Mouse (Mus musculus): Measurements from ENCODE around the gene Tubgcp6. TPM values are rescaled to one million over a fixed set of nuclear protein-coding genes. Genes with fewer than 3 reads are reported as not detected.
A peak's percentile ranks its signal among the peaks of the same experiment; 100 is the strongest.

Gene Tubgcp6
- polyA plus RNA-seq, 1 experiment from 2014 or later = 15.6 TPM

GRCm38 (mm10) chr15:89130245-89130644, 7.3 kb upstream of the Tubgcp6 start:
- H3K27me3 ChIP-seq (ENCODE audit: control insufficient read depth, insufficient read depth, low read length) = no peaks in the 10 kb centered on the region
- H3K4me3 ChIP-seq (ENCODE audit: low read depth, low read length) = no peak overlapping the region
- no peaks in the 10 kb centered on the region for H3K9me3 ChIP-seq (replicated peaks; ENCODE audit: control insufficient read depth, low read length)
- peaks cover 3% of the 10 kb centered on the region; the same call in 1 of the 2 replicates for H3K4me1 ChIP-seq (ENCODE audit: control insufficient read depth, insufficient read depth, low read length)
- H3K4me2 ChIP-seq (ENCODE audit: low read depth, low read length) = no peak overlapping the region
- no peaks in the 10 kb centered on the region for H3K36me3 ChIP-seq (replicated peaks; ENCODE audit: control insufficient read depth, insufficient read depth, low read depth, low read length)
- no peak for ATAC-seq (replicated peaks; ENCODE audit: insufficient number of reproducible peaks, low FRiP score, low TSS enrichment, low read depth)
- no peak for DNase-seq (ENCODE audit: low spot score)
- no peak overlapping the region for H3K27ac ChIP-seq (replicated peaks; ENCODE audit: low read depth, low read length)
- no peak overlapping the region for H3K9ac ChIP-seq (replicated peaks; ENCODE audit: low read length)

GRCm38 (mm10) chr15:89128382-89129350, 5.8 kb upstream of the Tubgcp6 start, which contains the start of gene Hdac10:
Hdac10 (minus strand) TSS chr15:89128700.
- H3K36me3 ChIP-seq (replicated peaks; ENCODE audit: control insufficient read depth, insufficient read depth, low read depth, low read length) = no peaks in the 10 kb centered on the region
- H3K4me3 ChIP-seq (ENCODE audit: low read depth, low read length) = peak within 1 kb of the TSS; percentile 52
- peak within 1 kb of the TSS; percentile 72 for H3K9ac ChIP-seq (replicated peaks; ENCODE audit: low read length)
- H3K4me2 ChIP-seq (ENCODE audit: low read depth, low read length) = peak within 1 kb of the TSS; percentile 72
- ATAC-seq (replicated peaks; ENCODE audit: insufficient number of reproducible peaks, low FRiP score, low TSS enrichment, low read depth) (peak; percentile 82), DNase-seq (ENCODE audit: low spot score) (peak; percentile 88)
- peaks cover 3% of the 10 kb centered on the region for H3K4me1 ChIP-seq (ENCODE audit: control insufficient read depth, insufficient read depth, low read length)
- H3K27ac ChIP-seq (replicated peaks; ENCODE audit: low read depth, low read length) = peak within 1 kb of the TSS; percentile 43; the same call in 1 of the 2 replicates
- no peaks in the 10 kb centered on the region for H3K27me3 ChIP-seq (ENCODE audit: control insufficient read depth, insufficient read depth, low read length)
- no peaks in the 10 kb centered on the region for H3K9me3 ChIP-seq (replicated peaks; ENCODE audit: control insufficient read depth, low read length)
- 3% methylated on average over 36 of the region's 36 CpGs for WGBS

GRCm38 (mm10) chr15:89127364-89127940, 4.5 kb upstream of the Tubgcp6 start:
- peak overlapping the region; percentile 72 for H3K9ac ChIP-seq (replicated peaks; ENCODE audit: low read length)
- ATAC-seq (replicated peaks; ENCODE audit: insufficient number of reproducible peaks, low FRiP score, low TSS enrichment, low read depth) = no peak

DNA sequence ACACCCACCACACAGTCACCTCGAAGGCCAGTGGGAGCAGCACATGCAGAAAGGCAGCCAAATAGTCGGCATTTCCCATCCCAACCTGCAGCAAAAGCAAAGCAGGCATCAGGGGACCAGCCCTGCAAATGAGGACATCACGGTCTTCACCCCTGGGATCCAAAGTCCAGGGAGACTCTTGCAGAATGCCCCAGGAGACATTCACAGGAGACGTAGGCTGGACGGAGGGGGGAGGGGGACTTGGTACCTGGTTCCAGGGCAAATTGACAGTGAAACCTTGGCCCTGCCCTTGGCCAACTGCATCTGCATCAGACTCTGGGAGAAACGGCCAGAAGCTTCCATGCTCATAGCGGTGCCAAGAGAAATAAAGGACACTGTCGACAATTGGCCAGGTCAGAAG, 3.7 kb upstream of the Tubgcp6 start:
- 88% methylated on average over 8 of the region's 8 CpGs for WGBS
- DNase-seq (ENCODE audit: low spot score) = no peak
- H3K9me3 ChIP-seq (replicated peaks; ENCODE audit: control insufficient read depth, low read length) = no peaks in the 10 kb centered on the region

More at GRCm38 (mm10) chr15:89127364-89127940, 4.5 kb upstream of the Tubgcp6 start:
- Histone ChIP-seq H3K4me3 (ENCODE audit: low read depth, low read length) (0 out of 2 replicates have a peak overlapping the region, but pooled peaks have one; percentile 52), H3K27me3 (ENCODE audit: control insufficient read depth, insufficient read depth, low read length) (no peaks in the 10 kb centered on the region), H3K27ac (replicated peaks; ENCODE audit: low read depth, low read length) (no peak overlapping the region), H3K4me2 (ENCODE audit: low read depth, low read length) (peak overlapping the region; percentile 72), H3K9me3 (replicated peaks; ENCODE audit: control insufficient read depth, low read length) (no peaks in the 10 kb centered on the region), H3K4me1 (ENCODE audit: control insufficient read depth, insufficient read depth, low read length) (peaks cover 6% of the 10 kb centered on the region), H3K36me3 (replicated peaks; ENCODE audit: control insufficient read depth, insufficient read depth, low read depth, low read length) (no peaks in the 10 kb centered on the region)
- 82% methylated on average over 8 of the region's 8 CpGs for WGBS
- DNase-seq (ENCODE audit: low spot score) = no peak

GRCm38 (mm10) chr15:89125351-89125750, 2.4 kb upstream of the Tubgcp6 start:
- DNase-seq (ENCODE audit: low spot score) (no peak), ATAC-seq (replicated peaks; ENCODE audit: insufficient number of reproducible peaks, low FRiP score, low TSS enrichment, low read depth) (no peak)

More for the DNA sequence above, 3.7 kb upstream of the Tubgcp6 start:
- Histone ChIP-seq H3K4me2 (ENCODE audit: low read depth, low read length) (no peak overlapping the region), H3K4me3 (ENCODE audit: low read depth, low read length) (no peak overlapping the region), H3K36me3 (replicated peaks; ENCODE audit: control insufficient read depth, insufficient read depth, low read depth, low read length) (no peaks in the 10 kb centered on the region), H3K27ac (replicated peaks; ENCODE audit: low read depth, low read length) (no peak overlapping the region), H3K27me3 (ENCODE audit: control insufficient read depth, insufficient read depth, low read length) (no peaks in the 10 kb centered on the region), H3K4me1 (ENCODE audit: control insufficient read depth, insufficient read depth, low read length) (peaks cover 11% of the 10 kb centered on the region), H3K9ac (replicated peaks; ENCODE audit: low read length) (no peak overlapping the region)
- ATAC-seq (replicated peaks; ENCODE audit: insufficient number of reproducible peaks, low FRiP score, low TSS enrichment, low read depth) = no peak

GRCm38 (mm10) chr15:89124312-89124711, 1.4 kb upstream of the Tubgcp6 start:
- peaks cover 13% of the 10 kb centered on the region for H3K4me1 ChIP-seq (ENCODE audit: control insufficient read depth, insufficient read depth, low read length)
- H3K4me3 ChIP-seq (ENCODE audit: low read depth, low read length) = no peak overlapping the region
- H3K9me3 ChIP-seq (replicated peaks; ENCODE audit: control insufficient read depth, low read length) = no peaks in the 10 kb centered on the region
- 92% methylated on average over 3 of the region's 3 CpGs for WGBS
- no peaks in the 10 kb centered on the region for H3K27me3 ChIP-seq (ENCODE audit: control insufficient read depth, insufficient read depth, low read length)
- no peak overlapping the region for H3K27ac ChIP-seq (replicated peaks; ENCODE audit: low read depth, low read length)
- H3K36me3 ChIP-seq (replicated peaks; ENCODE audit: control insufficient read depth, insufficient read depth, low read depth, low read length) = no peaks in the 10 kb centered on the region
- ATAC-seq (replicated peaks; ENCODE audit: insufficient number of reproducible peaks, low FRiP score, low TSS enrichment, low read depth) (no peak), DNase-seq (ENCODE audit: low spot score) (no peak)
- no peak overlapping the region for H3K9ac ChIP-seq (replicated peaks; ENCODE audit: low read length)
- no peak overlapping the region for H3K4me2 ChIP-seq (ENCODE audit: low read depth, low read length)

More at GRCm38 (mm10) chr15:89125351-89125750, 2.4 kb upstream of the Tubgcp6 start:
- Histone ChIP-seq H3K4me1 (ENCODE audit: control insufficient read depth, insufficient read depth, low read length) (peaks cover 13% of the 10 kb centered on the region), H3K4me3 (ENCODE audit: low read depth, low read length) (no peak overlapping the region), H3K27ac (replicated peaks; ENCODE audit: low read depth, low read length) (no peak overlapping the region), H3K27me3 (ENCODE audit: control insufficient read depth, insufficient read depth, low read length) (no peaks in the 10 kb centered on the region), H3K9me3 (replicated peaks; ENCODE audit: control insufficient read depth, low read length) (no peaks in the 10 kb centered on the region), H3K36me3 (replicated peaks; ENCODE audit: control insufficient read depth, insufficient read depth, low read depth, low read length) (no peaks in the 10 kb centered on the region), H3K4me2 (ENCODE audit: low read depth, low read length) (no peak overlapping the region), H3K9ac (replicated peaks; ENCODE audit: low read length) (no peak overlapping the region)
- WGBS = 87% methylated on average over 9 of the region's 9 CpGs

- no peaks in the 10 kb centered on the region for H3K27me3 ChIP-seq (ENCODE audit: control insufficient read depth, insufficient read depth, low read length)
- no peaks in the 10 kb centered on the region for H3K9me3 ChIP-seq (replicated peaks; ENCODE audit: control insufficient read depth, low read length)
- peaks cover 10% of the 10 kb centered on the region for H3K4me1 ChIP-seq (ENCODE audit: control insufficient read depth, insufficient read depth, low read length)
- no peaks in the 10 kb centered on the region; the same call in 1 of the 2 replicates for H3K36me3 ChIP-seq (replicated peaks; ENCODE audit: control insufficient read depth, insufficient read depth, low read depth, low read length)
- ATAC-seq (replicated peaks; ENCODE audit: insufficient number of reproducible peaks, low FRiP score, low TSS enrichment, low read depth) (no peak), DNase-seq (ENCODE audit: low spot score) (peak; percentile 62)
- peak overlapping the region; percentile 35; the same call in 1 of the 2 replicates for H3K27ac ChIP-seq (replicated peaks; ENCODE audit: low read depth, low read length)
- 28% methylated on average over 11 of the region's 11 CpGs for WGBS
- peak overlapping the region; percentile 78 for H3K9ac ChIP-seq (replicated peaks; ENCODE audit: low read length)
- peak overlapping the region; percentile 85 for H3K4me2 ChIP-seq (ENCODE audit: low read depth, low read length)
- H3K4me3 ChIP-seq (ENCODE audit: low read depth, low read length) = peak overlapping the region; percentile 88
These were observed 683 bp upstream of the Tubgcp6 start for GRCm38 (mm10) chr15:89123595-89123994.
